Mouse (Mus musculus): ENCODE results near the gene Pcolce. TPM values are rescaled to one million over a fixed set of nuclear protein-coding genes. Genes with fewer than 3 reads are reported as not detected.

The Pcolce gene
- polyA plus RNA-seq, 2 experiments = 11.6 to 12.2 TPM

GRCm38 (mm10) chr5:137647827-137648601 is 34.4 kb upstream of the Pcolce start:
- H3K4me2 ChIP-seq (ENCODE audit: low read depth) = no peak overlapping the region
- peaks cover 7 to 17% of the 10 kb centered on the region in 2 experiments; a peak in 3 of 4 replicates for H3K4me1 ChIP-seq (replicated peaks; ENCODE audit: control insufficient read depth in 2 of 2, insufficient read depth in 2 of 2, low read length in 1 of 2)
- no peaks in the 10 kb centered on the region for H3K9me3 ChIP-seq (ENCODE audit: control insufficient read depth, low read length)
- H3K27ac ChIP-seq = no peak overlapping the region
- ATAC-seq (ENCODE audit: insufficient read depth) = peak; percentile 60
- peaks cover 16% of the 10 kb centered on the region for H3K27me3 ChIP-seq (ENCODE audit: control insufficient read depth, insufficient read depth, low read length)
- no peak for TF ChIP-seq EP300 (IDR thresholded peaks at IDR 0.05; ENCODE audit: low read depth)
- TF ChIP-seq CTCF (IDR thresholded peaks at IDR 0.05; ENCODE audit: low read depth) = no peak
- 36% methylated on average over 9 of the region's 9 CpGs for WGBS (ENCODE audit: insufficient replicate concordance)
- H3K4me3 ChIP-seq (ENCODE audit: insufficient read depth in 1 of 2, low read depth in 2 of 2, low read length in 2 of 2) = no peak overlapping the region
- H3K36me3 ChIP-seq (replicated peaks; ENCODE audit: control insufficient read depth, insufficient read depth, low read depth) = peaks cover 24% of the 10 kb centered on the region
- H3K9ac ChIP-seq (replicated peaks) = no peak overlapping the region
- DNase-seq (ENCODE audit: low read depth in 3 of 3, low spot score in 3 of 3) = no peak

GRCm38 (mm10) chr5:137645652-137646091 is 32.1 kb upstream of the Pcolce start, which contains the start of gene Irs3:
Irs3 (minus strand) TSS chr5:137645714.
- Histone ChIP-seq H3K36me3 (replicated peaks; ENCODE audit: control insufficient read depth, insufficient read depth, low read depth) (peaks cover under 1% of the 10 kb centered on the region; the same call in 1 of the 2 replicates), H3K9ac (replicated peaks) (no peak within 1 kb of the TSS), H3K4me1 (replicated peaks; ENCODE audit: control insufficient read depth in 2 of 2, insufficient read depth in 2 of 2, low read length in 1 of 2) (peaks cover 7 to 13% of the 10 kb centered on the region in 2 experiments; a peak in 3 of 4 replicates), H3K9me3 (ENCODE audit: control insufficient read depth, low read length) (no peaks in the 10 kb centered on the region), H3K27ac (no peak within 1 kb of the TSS), H3K27me3 (ENCODE audit: control insufficient read depth, insufficient read depth, low read length) (peaks cover 16% of the 10 kb centered on the region), H3K4me2 (ENCODE audit: low read depth) (peak within 1 kb of the TSS; percentile 59), H3K4me3 (ENCODE audit: insufficient read depth in 1 of 2, low read depth in 2 of 2, low read length in 2 of 2) (peak within 1 kb of the TSS in 1 of 2 experiments; percentile 38; a peak in 2 of 4 replicates)
- DNase-seq (ENCODE audit: low read depth in 3 of 3, low spot score in 3 of 3) (no peak), ATAC-seq (ENCODE audit: insufficient read depth) (peak; percentile 9; the same call in 1 of the 2 replicates)
- TF ChIP-seq CTCF (IDR thresholded peaks at IDR 0.05; ENCODE audit: low read depth) (no peak), EP300 (IDR thresholded peaks at IDR 0.05; ENCODE audit: low read depth) (no peak)
- 16% methylated on average over 11 of the region's 11 CpGs for WGBS (ENCODE audit: insufficient replicate concordance)

GRCm38 (mm10) chr5:137645091-137645651 is 31.6 kb upstream of the Pcolce start:
- Histone ChIP-seq H3K4me2 (ENCODE audit: low read depth) (peak overlapping the region; percentile 59), H3K9ac (replicated peaks) (no peak overlapping the region), H3K9me3 (ENCODE audit: control insufficient read depth, low read length) (no peaks in the 10 kb centered on the region), H3K4me3 (ENCODE audit: insufficient read depth in 1 of 2, low read depth in 2 of 2, low read length in 2 of 2) (peak overlapping the region in 1 of 2 experiments; percentile 38; a peak in 2 of 4 replicates), H3K36me3 (replicated peaks; ENCODE audit: control insufficient read depth, insufficient read depth, low read depth) (no peaks in the 10 kb centered on the region; the same call in 1 of the 2 replicates), H3K27ac (no peak overlapping the region), H3K4me1 (replicated peaks; ENCODE audit: control insufficient read depth in 2 of 2, insufficient read depth in 2 of 2, low read length in 1 of 2) (peaks cover 7 to 12% of the 10 kb centered on the region in 2 experiments; a peak in 3 of 4 replicates), H3K27me3 (ENCODE audit: control insufficient read depth, insufficient read depth, low read length) (peaks cover 16% of the 10 kb centered on the region)
- ATAC-seq (ENCODE audit: insufficient read depth) = no peak
- 3% methylated on average over 44 of the region's 44 CpGs for WGBS (ENCODE audit: insufficient replicate concordance)
- TF ChIP-seq CTCF (IDR thresholded peaks at IDR 0.05; ENCODE audit: low read depth) (no peak), EP300 (IDR thresholded peaks at IDR 0.05; ENCODE audit: low read depth) (no peak)
- no peak for DNase-seq (ENCODE audit: low read depth in 3 of 3, low spot score in 3 of 3)

- Histone ChIP-seq H3K9me3 (ENCODE audit: control insufficient read depth, low read length) (no peaks in the 10 kb centered on the region), H3K27ac (no peak overlapping the region), H3K36me3 (replicated peaks; ENCODE audit: control insufficient read depth, insufficient read depth, low read depth) (peaks cover 3% of the 10 kb centered on the region; the same call in 1 of the 2 replicates), H3K4me3 (ENCODE audit: insufficient read depth in 1 of 2, low read depth in 2 of 2, low read length in 2 of 2) (no peak overlapping the region), H3K4me2 (ENCODE audit: low read depth) (no peak overlapping the region), H3K9ac (replicated peaks) (no peak overlapping the region), H3K4me1 (replicated peaks; ENCODE audit: control insufficient read depth in 2 of 2, insufficient read depth in 2 of 2, low read length in 1 of 2) (peaks cover 7 to 9% of the 10 kb centered on the region in 2 experiments; a peak in 3 of 4 replicates), H3K27me3 (ENCODE audit: control insufficient read depth, insufficient read depth, low read length) (peaks cover 16% of the 10 kb centered on the region)
- no peak for ATAC-seq (ENCODE audit: insufficient read depth)
- WGBS (ENCODE audit: insufficient replicate concordance) = 64% methylated on average over 19 of the region's 19 CpGs
- DNase-seq (ENCODE audit: low read depth in 3 of 3, low spot score in 3 of 3) = no peak
- TF ChIP-seq EP300 (IDR thresholded peaks at IDR 0.05; ENCODE audit: low read depth) (no peak), CTCF (IDR thresholded peaks at IDR 0.05; ENCODE audit: low read depth) (no peak)
Observed at GRCm38 (mm10) chr5:137644484-137644883, 30.9 kb upstream of the Pcolce start.

- 62% methylated on average over 4 of the region's 4 CpGs for WGBS (ENCODE audit: insufficient replicate concordance)
- peaks cover 16% of the 10 kb centered on the region for H3K27me3 ChIP-seq (ENCODE audit: control insufficient read depth, insufficient read depth, low read length)
- ATAC-seq (ENCODE audit: insufficient read depth) (no peak), DNase-seq (ENCODE audit: low read depth in 3 of 3, low spot score in 3 of 3) (no peak)
- H3K9ac ChIP-seq (replicated peaks) = no peak overlapping the region
- no peak for TF ChIP-seq CTCF (IDR thresholded peaks at IDR 0.05; ENCODE audit: low read depth)
- no peak for TF ChIP-seq EP300 (IDR thresholded peaks at IDR 0.05; ENCODE audit: low read depth)
- H3K36me3 ChIP-seq (replicated peaks; ENCODE audit: control insufficient read depth, insufficient read depth, low read depth) = peaks cover 11% of the 10 kb centered on the region; the same call in 1 of the 2 replicates
- H3K4me2 ChIP-seq (ENCODE audit: low read depth) = no peak overlapping the region
- H3K4me1 ChIP-seq (replicated peaks; ENCODE audit: control insufficient read depth in 2 of 2, insufficient read depth in 2 of 2, low read length in 1 of 2) = peaks cover 2% of the 10 kb centered on the region in 2 experiments; a peak in 3 of 4 replicates
- no peak overlapping the region for H3K27ac ChIP-seq
- H3K4me3 ChIP-seq (ENCODE audit: insufficient read depth in 1 of 2, low read depth in 2 of 2, low read length in 2 of 2) = no peak overlapping the region
- H3K9me3 ChIP-seq (ENCODE audit: control insufficient read depth, low read length) = no peaks in the 10 kb centered on the region
Observed at GRCm38 (mm10) chr5:137642886-137643285, 29.3 kb upstream of the Pcolce start.

All from liver, embryonic 14.5 days (tissue).